Mouse (Mus musculus) liver, embryonic 18 days (tissue): ENCODE results near the gene Irf2bp2. TPM values are rescaled to one million over a fixed set of nuclear protein-coding genes. Genes with fewer than 3 reads are reported as not detected.

Source experiments
- polyA plus RNA-seq: library from polyadenylated mRNA; depleted of rRNA; stranded (reverse); fragments of >200 nt; gene quantifications from 2 replicates; pipeline ENCODE4 v1.2.3, GENCODE M21; 2012; rRNA removed

The Irf2bp2 gene
- polyA plus RNA-seq = 16.9 and 21.6 TPM in 2 replicates

GRCm38 (mm10) chr8:126593889-126594480 lies at the start of gene Irf2bp2:
Gene Irf2bp2 (minus strand): TSS chr8:126593986.

Other genes with a start within 250 kb of the Irf2bp2 start
- 48.8 and 50.5 TPM in 2 replicates for gene Coa6, start 171.5 kb downstream of the Irf2bp2 start, polyA plus RNA-seq
- 3.0 and 3.3 TPM in 2 replicates for gene Tarbp1, start 118.9 kb downstream of the Irf2bp2 start, polyA plus RNA-seq